ENCODE assay signal across 8 mouse cellular contexts in the genomic region with DNA sequence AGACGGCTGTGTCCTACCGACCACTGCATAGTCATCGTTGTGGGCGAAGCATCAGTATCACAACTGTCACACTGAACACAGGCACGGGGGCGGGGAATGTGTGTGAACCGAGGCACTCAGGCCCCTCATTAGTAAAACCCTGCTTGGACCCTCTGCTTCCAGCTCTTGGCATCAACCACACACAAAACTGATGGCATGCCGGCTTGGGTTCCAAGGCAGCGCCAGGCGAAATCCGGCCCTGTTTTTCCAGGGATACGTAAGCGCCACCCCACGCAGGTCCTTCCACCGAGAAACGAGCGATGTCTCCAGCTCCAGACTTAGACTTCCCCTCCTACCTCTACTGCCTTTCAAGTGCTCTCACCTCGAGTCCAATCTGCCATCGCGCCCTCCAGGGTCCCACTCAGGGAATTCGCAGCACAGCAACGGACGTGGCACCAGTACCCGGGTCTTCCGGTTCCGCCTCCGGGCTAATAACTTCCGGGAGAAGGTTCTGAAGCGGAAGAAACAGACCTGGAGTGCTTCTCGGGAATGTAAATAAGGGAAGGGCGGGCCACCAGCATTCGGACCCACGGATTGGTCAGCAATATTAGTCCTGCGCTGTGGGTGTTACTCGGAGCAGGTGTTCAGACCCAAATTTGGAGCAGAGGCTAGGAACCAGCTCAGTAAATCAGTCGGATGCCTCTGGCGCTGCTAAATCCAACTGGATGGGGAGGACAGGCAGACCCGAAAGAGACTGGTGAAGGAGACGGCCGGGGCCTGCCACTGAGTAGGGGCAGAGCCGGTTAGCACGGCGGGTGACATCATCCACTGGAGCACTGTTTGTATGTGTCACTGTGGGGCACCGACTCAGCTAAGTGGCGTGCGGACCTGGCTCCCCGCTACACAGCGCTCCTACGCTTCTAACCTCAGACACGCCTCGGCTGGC. TPM values are rescaled to one million over a fixed set of nuclear protein-coding genes. Genes with fewer than 3 reads are reported as not detected.
DNase-seq lines count a peak whose midpoint lies in the region; ATAC-seq lines count a peak whose summit lies in the region.

A gene (minus strand): TSS at position 472 of the 925 bp plus-strand sequence.

- intact Hi-C loops in gastrocnemius, postnatal 14 days (cut with DNase I; ENCODE audit: low total_unique reads), result no loop called here
- intact Hi-C loops in left cerebral cortex, postnatal 10 days (cut with DNase I), result no loop called here

- DNase-seq in adipocyte (ENCODE audit: low spot score), result peak; percentile 91
- peak; percentile 94 for DNase-seq in embryo, embryonic 10.5 days (ENCODE audit: low spot score)
- DNase-seq in gastrocnemius, postnatal 14 days, result peak; percentile 85
- DNase-seq in left cerebral cortex, postnatal 10 days (ENCODE audit: extremely low spot score in 1 of 2, low spot score in 2 of 2), result peak; percentile 84 to 88
- peak; percentile 81 for DNase-seq in right cerebral cortex, postnatal 25 days
- peak; percentile 80 to 81 for DNase-seq in urinary bladder, postnatal 4 days (ENCODE audit: low spot score in 2 of 2)

- ATAC-seq in inflammation-experienced regulatory T-cells, adult 6 months, result peak; percentile 71
- ATAC-seq in megakaryocyte-erythroid progenitor cell, adult 5-6 weeks (replicated peaks; ENCODE audit: low FRiP score, low TSS enrichment, poor library complexity, severe bottlenecking), result peak; percentile 69

RNA-seq across cellular contexts. Expression of the gene that starts here (rescaled TPM):
- total RNA-seq in gastrocnemius, postnatal 14 days (2021), result not detected
- polyA plus RNA-seq in inflammation-experienced regulatory T-cells, adult 6 months (2017; shearing (Covaris generic)), result not detected
- total RNA-seq in left cerebral cortex, postnatal 10 days (2021), result 1 to 10 TPM in 1 of 2 experiments, under 1 TPM in 1; 0.89 to 1.1 TPM
- total RNA-seq in megakaryocyte-erythroid progenitor cell, adult 5-6 weeks (2014; fragmentation: Nextera tagmentation), result not detected in 2 replicates
- 3.0 TPM in 1 of 2 replicates, not detected in the other for total RNA-seq in megakaryocyte-erythroid progenitor cell, adult 5-6 weeks (2017)

Comparison
In these comparisons a context has a peak if more than half of its experiments do, and no peak if none do; other contexts are left out.
1. Peak in every context shown above with its lines: DNase-seq and ATAC-seq.
2. Peak in DNase-seq in gastrocnemius, postnatal 14 days; RNA of the gene not detected or under 1 TPM.
3. Peak in ATAC-seq in inflammation-experienced regulatory T-cells, adult 6 months; RNA of the gene not detected or under 1 TPM.